Mouse (Mus musculus) testis, adult 2 months (tissue): Measurements from ENCODE around the gene Rtn4r.

ENCODE experiments used
- CTCF ChIP-seq: fragments of 200-500 bp; IDR thresholded peaks from 2 replicates; pipeline ENCODE4 v1.5.1; 2012; ENCODE audit warnings: low read depth, mild to moderate bottlenecking, inconsistent platforms, low read length, moderate library complexity; ENCODE audit not compliant: control insufficient read depth, insufficient read depth, insufficient replicate concordance
- POLR2A ChIP-seq: fragments of 200-500 bp; IDR thresholded peaks from 2 replicates; pipeline ENCODE4 v1.6.1; 2012; ENCODE audit warnings: low read depth, mild to moderate bottlenecking, inconsistent platforms, low read length, moderate library complexity; ENCODE audit not compliant: control insufficient read depth

DNA sequence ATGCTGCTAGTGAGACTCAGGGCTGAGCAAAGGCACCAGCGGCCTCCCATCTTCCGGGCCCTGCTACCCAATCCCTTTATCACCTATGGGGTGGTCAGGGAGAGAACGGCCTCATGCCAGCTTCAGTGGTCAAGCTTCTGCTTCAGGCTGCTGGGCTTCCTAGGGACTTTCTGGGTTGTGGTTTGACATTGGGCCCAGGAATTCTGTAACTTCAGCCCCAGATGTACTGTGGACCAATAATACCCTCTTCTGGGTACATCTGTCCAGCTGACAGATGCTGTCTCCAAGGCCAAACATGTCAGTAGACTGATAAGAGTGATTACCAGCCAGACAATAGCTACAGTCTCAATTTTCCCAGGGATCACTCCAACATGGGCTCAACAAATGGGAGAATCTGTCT is 42.3 kb downstream of the Rtn4r start:
- no peak for TF ChIP-seq CTCF
- TF ChIP-seq POLR2A, result no peak
